Mouse (Mus musculus): ENCODE results near the gene Mfsd2a. TPM values are rescaled to one million over a fixed set of nuclear protein-coding genes. Genes with fewer than 3 reads are reported as not detected.

Mfsd2a gene
- total RNA-seq, 4 experiments from 2014 or later: 26.7 to 32.6 (median 30.9) TPM

Other genes with a start within 250 kb of the Mfsd2a start
- 100 to 1,000 TPM in 3 of 4 experiments, 10 to 100 TPM in 1; 91.5 to 118 (median 113) TPM for gene Ppt1, start 124.9 kb downstream of the Mfsd2a start, total RNA-seq (2022)
- 100 to 1,000 TPM; 280 to 333 (median 312) TPM for gene Cap1, start 75.1 kb downstream of the Mfsd2a start, total RNA-seq (2022)
- gene Mycl, start 34.5 kb upstream of the Mfsd2a start, total RNA-seq (2022): 10 to 100 TPM; 25.0 to 29.0 (median 27.5) TPM
- 10 to 100 TPM; 24.4 to 27.4 (median 26.6) TPM for gene Trit1, start 55.4 kb upstream of the Mfsd2a start, total RNA-seq (2022)
- gene Bmp8b, start 144.0 kb upstream of the Mfsd2a start, total RNA-seq (2022): under 1 TPM in 3 of 4 experiments, not detected in 1; 0.18 to 0.40 (median 0.27) TPM
- gene Oxct2b, start 155.1 kb upstream of the Mfsd2a start, total RNA-seq (2022): under 1 TPM in 2 of 4 experiments, not detected in 2; 0.19 to 0.26 TPM
- gene Ppie, start 178.8 kb upstream of the Mfsd2a start, total RNA-seq (2022): 10 to 100 TPM; 20.0 to 23.1 (median 20.4) TPM
- 100 to 1,000 TPM; 374 to 501 (median 436) TPM for gene Hpcal4, start 222.0 kb upstream of the Mfsd2a start, total RNA-seq (2022)
- gene Nt5c1a, start 240.3 kb upstream of the Mfsd2a start, total RNA-seq (2022): 10 to 100 TPM; 14.5 to 16.8 (median 15.6) TPM